Mouse (Mus musculus) adrenal gland, postnatal 0 days (tissue): ENCODE data around the gene Paqr5. TPM values are rescaled to one million over a fixed set of nuclear protein-coding genes. Genes with fewer than 3 reads are reported as not detected.

Experiments used
- polyA plus RNA-seq: library from polyadenylated mRNA; unstranded; fragments of >200 nt; fragmentation: Nextera tagmentation; extraction: Ambion mirVana; gene quantifications from 2 replicates; pipeline ENCODE4 v1.2.1, GENCODE M21; 2015

The Paqr5 gene
- polyA plus RNA-seq: 0.99 and 3.0 TPM in 2 replicates

GRCm38 (mm10) chr9:62026600-62026999, at the start of gene Paqr5:
Paqr5 (minus strand) TSS chr9:62026856.

GRCm38 (mm10) chr9:61946623-61947401, 79.8 kb downstream of the Paqr5 start, which contains the start of gene Kif23:
Kif23 (minus strand) TSS chr9:61946774.

GRCm38 (mm10) chr9:61914203-61914916, 112.3 kb downstream of the Paqr5 start, which contains the start of gene Rplp1:
Rplp1 (minus strand) TSS chr9:61914542.

Other genes with a start within 250 kb of the Paqr5 start
- 1,598 and 2,296 TPM in 2 replicates for gene Rplp1, start 112.3 kb downstream of the Paqr5 start, polyA plus RNA-seq
- gene Kif23, start 80.1 kb downstream of the Paqr5 start, polyA plus RNA-seq: 24.2 and 26.2 TPM in 2 replicates
- gene Glce, start 95.8 kb upstream of the Paqr5 start, polyA plus RNA-seq: 12.1 and 14.2 TPM in 2 replicates